In genomic region chr17:70910238-70910637, GRCm38 (mm10) we compare ENCODE assay signal across 14 mouse cellular contexts. TPM values are rescaled to one million over a fixed set of nuclear protein-coding genes. Genes with fewer than 3 reads are reported as not detected.
DNase-seq lines count a peak whose midpoint lies in the region; ATAC-seq lines count a peak whose summit lies in the region.
"Had no signal": no experiment of that assay in that cellular context is flagged by ENCODE, and none has a peak within 500 bp of the region (broad histone marks: within the 10 kb centered on the region; RNA-seq: fewer than 3 reads in every experiment).

No protein-coding gene starts in this region.

- H3K4me3 ChIP-seq in kidney, embryonic 14.5 days (ENCODE audit: low read length): no peak overlapping the region
- H3K4me3 ChIP-seq: embryonic facial prominence, embryonic 13.5 days; heart, embryonic 13.5 days had no signal

- H3K4me2 ChIP-seq in kidney, embryonic 14.5 days (replicated peaks; ENCODE audit: low read depth, low read length): no peak overlapping the region
- H3K4me2 ChIP-seq: embryonic facial prominence, embryonic 13.5 days; heart, embryonic 13.5 days; hindbrain, embryonic 14.5 days had no signal

- no peaks in the 10 kb centered on the region for H3K27me3 ChIP-seq in kidney, embryonic 14.5 days (ENCODE audit: control insufficient read depth, insufficient read depth, low read length)
- H3K27me3 ChIP-seq: embryonic facial prominence, embryonic 13.5 days; heart, embryonic 13.5 days had no signal

- DNase-seq in kidney, postnatal 10 days: peak; percentile 20
- peak; percentile 37 to 51 for DNase-seq in B cell, adult 2 months
- peak; percentile 69 for DNase-seq in ES-CJ7 (ENCODE audit: low read depth, low spot score)
- DNase-seq in frontal cortex, postnatal 10 days (ENCODE audit: low spot score in 2 of 2): no peak
- no peak for DNase-seq in heart, postnatal 36 days
- DNase-seq: adrenal gland, postnatal 25 days; cerebellum, adult 8-10 months; lung, postnatal 10 days had no signal

- intact Hi-C loops in heart, postnatal 36 days (cut with DNase I): no loop called here

- no peaks in the 10 kb centered on the region for H3K9me3 ChIP-seq in kidney, embryonic 14.5 days (ENCODE audit: control insufficient read depth, low read length)
- H3K9me3 ChIP-seq: embryonic facial prominence, embryonic 13.5 days; heart, embryonic 13.5 days had no signal

- H3K4me1 ChIP-seq in kidney, embryonic 14.5 days (ENCODE audit: control insufficient read depth, insufficient read depth, low read length): no peaks in the 10 kb centered on the region
- H3K4me1 ChIP-seq: embryonic facial prominence, embryonic 13.5 days; heart, embryonic 13.5 days had no signal

- no peak for ATAC-seq in kidney, embryonic 14.5 days (ENCODE audit: low FRiP score, low TSS enrichment)
- ATAC-seq in megakaryocyte-erythroid progenitor cell, adult 5-6 weeks (replicated peaks; ENCODE audit: low FRiP score, low TSS enrichment, poor library complexity, severe bottlenecking): peak; percentile 53
- ATAC-seq in cerebellum, adult (ENCODE audit: insufficient number of reproducible peaks, low FRiP score, low TSS enrichment): no peak

- WGBS in kidney, embryonic 14.5 days: 85% methylated on average over 2 of the region's 2 CpGs

- H3K27ac ChIP-seq in kidney, embryonic 14.5 days (ENCODE audit: low read depth, low read length): no peak overlapping the region
- H3K27ac ChIP-seq: embryonic facial prominence, embryonic 13.5 days; heart, embryonic 13.5 days; hindbrain, embryonic 14.5 days had no signal

- H3K9ac ChIP-seq in kidney, embryonic 14.5 days (ENCODE audit: low read depth, low read length): no peak overlapping the region
- H3K9ac ChIP-seq: embryonic facial prominence, embryonic 13.5 days; heart, embryonic 13.5 days; hindbrain, embryonic 14.5 days had no signal

- H3K36me3 ChIP-seq in kidney, embryonic 14.5 days (ENCODE audit: control insufficient read depth, insufficient read depth, low read length): no peaks in the 10 kb centered on the region
- H3K36me3 ChIP-seq: embryonic facial prominence, embryonic 13.5 days; heart, embryonic 13.5 days had no signal

RNA-seq across cellular contexts. Expression of gene Tgif1, which starts 56.9 kb away (rescaled TPM):
- 82.8 and 88.6 TPM in 2 replicates for polyA plus RNA-seq in kidney, embryonic 14.5 days (2014; fragmentation: Nextera tagmentation; extraction: Ambion mirVana)
- 43.6 and 50.7 TPM in 2 replicates for total RNA-seq in megakaryocyte-erythroid progenitor cell, adult 5-6 weeks (2014; fragmentation: Nextera tagmentation)
- total RNA-seq in megakaryocyte-erythroid progenitor cell, adult 5-6 weeks (2017): 25.0 and 30.1 TPM in 2 replicates
- total RNA-seq in heart, postnatal 36 days (2021): 1 to 10 TPM; 5.3 to 7.2 TPM

Comparison
In these comparisons a context has a peak if more than half of its experiments do, and no peak if none do; other contexts are left out.
1. DNase-seq: peak in kidney, postnatal 10 days (single experiment), B cell, adult 2 months (2 of 2) and ES-CJ7 (single experiment); none in frontal cortex, postnatal 10 days (0 of 2) and heart, postnatal 36 days (0 of 2).